ENCODE assay signal across 31 mouse cellular contexts in genomic region chr5:30582017-30582416, GRCm38 (mm10). TPM values are rescaled to one million over a fixed set of nuclear protein-coding genes. Genes with fewer than 3 reads are reported as not detected.
DNase-seq lines count a peak whose midpoint lies in the region; ATAC-seq lines count a peak whose summit lies in the region.
"Had no signal": no experiment of that assay in that cellular context is flagged by ENCODE, and none has a peak within 500 bp of the region (broad histone marks: within the 10 kb centered on the region; RNA-seq: fewer than 3 reads in every experiment).

No protein-coding gene starts in this region.

- H3K4me2 ChIP-seq in heart, embryonic 13.5 days = no peak overlapping the region
- H3K4me2 ChIP-seq in intestine, embryonic 14.5 days (ENCODE audit: low read length) = no peak overlapping the region
- H3K4me2 ChIP-seq in intestine, embryonic 15.5 days (replicated peaks) = no peak overlapping the region
- H3K4me2 ChIP-seq: forebrain, embryonic 13.5 days; hindbrain, embryonic 15.5 days; limb, embryonic 12.5 days; liver, embryonic 15.5 days; neural tube, embryonic 12.5 days had no signal

- peaks cover 66% of the 10 kb centered on the region for H3K4me1 ChIP-seq in heart, embryonic 13.5 days
- peaks cover 2% of the 10 kb centered on the region; the same call in 1 of the 2 replicates for H3K4me1 ChIP-seq in intestine, embryonic 14.5 days (replicated peaks; ENCODE audit: control insufficient read depth, insufficient read depth, low read length)
- H3K4me1 ChIP-seq in intestine, embryonic 15.5 days (replicated peaks) = no peaks in the 10 kb centered on the region; the same call in 1 of the 2 replicates
- H3K4me1 ChIP-seq: forebrain, embryonic 13.5 days; limb, embryonic 12.5 days; liver, embryonic 15.5 days; neural tube, embryonic 12.5 days had no signal

- no peaks in the 10 kb centered on the region for H3K36me3 ChIP-seq in heart, embryonic 13.5 days
- H3K36me3 ChIP-seq in intestine, embryonic 14.5 days (ENCODE audit: control insufficient read depth, insufficient read depth, low read length) = no peaks in the 10 kb centered on the region
- no peaks in the 10 kb centered on the region for H3K36me3 ChIP-seq in intestine, embryonic 15.5 days
- H3K36me3 ChIP-seq: hindbrain, embryonic 10.5 days; hindbrain, embryonic 15.5 days; limb, embryonic 12.5 days; liver, embryonic 15.5 days; midbrain, embryonic 10.5 days; neural tube, embryonic 12.5 days had no signal

- H3K9ac ChIP-seq in heart, embryonic 13.5 days = peak overlapping the region; percentile 54
- no peak overlapping the region for H3K9ac ChIP-seq in intestine, embryonic 14.5 days (ENCODE audit: low read length)
- H3K9ac ChIP-seq in intestine, embryonic 15.5 days = no peak overlapping the region
- H3K9ac ChIP-seq: forebrain, embryonic 13.5 days; hindbrain, embryonic 15.5 days; limb, embryonic 12.5 days; liver, embryonic 15.5 days; neural tube, embryonic 12.5 days had no signal

- peak; percentile 10 for DNase-seq in cerebellum, adult 9-11 months
- DNase-seq in cerebellum, adult 11-12 months = no peak
- DNase-seq in heart, adult 9 months (ENCODE audit: low spot score in 2 of 2) = no peak
- no peak for DNase-seq in intestine, embryonic 14.5 days (ENCODE audit: low spot score)
- DNase-seq in ovary, adult 18-20 months (ENCODE audit: low spot score) = peak; percentile 62
- no peak for DNase-seq in ovary, postnatal 10 days (ENCODE audit: low spot score)
- DNase-seq: cerebellum, postnatal 25 days; gastrocnemius, postnatal 10 days; kidney, adult 2 months; kidney, postnatal 36 days; lung, postnatal 14 days; thymus, adult 2 months; thymus, postnatal 36 days had no signal

- WGBS in heart, embryonic 13.5 days = 40% methylated on average over 5 of the region's 5 CpGs
- WGBS in intestine, embryonic 14.5 days = 66% methylated on average over 5 of the region's 5 CpGs
- 74% methylated on average over 5 of the region's 5 CpGs for WGBS in intestine, embryonic 15.5 days

- no peak overlapping the region for H3K4me3 ChIP-seq in heart, embryonic 13.5 days
- no peak overlapping the region for H3K4me3 ChIP-seq in intestine, embryonic 14.5 days (ENCODE audit: low read depth, low read length)
- no peak overlapping the region for H3K4me3 ChIP-seq in intestine, embryonic 15.5 days (replicated peaks)
- H3K4me3 ChIP-seq: forebrain, embryonic 13.5 days; hindbrain, embryonic 10.5 days; hindbrain, embryonic 15.5 days; layer of hippocampus, adult 2 months; left cerebral cortex, adult 2 months; limb, embryonic 12.5 days; liver, embryonic 15.5 days; midbrain, embryonic 10.5 days; myocyte; neural tube, embryonic 12.5 days had no signal

- no peaks in the 10 kb centered on the region for H3K9me3 ChIP-seq in heart, embryonic 13.5 days
- H3K9me3 ChIP-seq in intestine, embryonic 14.5 days (ENCODE audit: control insufficient read depth, low read length) = no peaks in the 10 kb centered on the region
- H3K9me3 ChIP-seq in intestine, embryonic 15.5 days = no peaks in the 10 kb centered on the region
- H3K9me3 ChIP-seq: forebrain, embryonic 13.5 days; hindbrain, embryonic 10.5 days; hindbrain, embryonic 15.5 days; limb, embryonic 12.5 days; liver, embryonic 15.5 days; midbrain, embryonic 10.5 days; neural tube, embryonic 12.5 days had no signal

- peaks cover 5% of the 10 kb centered on the region; the same call in 1 of the 2 replicates for H3K27me3 ChIP-seq in heart, embryonic 13.5 days (replicated peaks)
- H3K27me3 ChIP-seq in intestine, embryonic 14.5 days (replicated peaks; ENCODE audit: control insufficient read depth, insufficient read depth, low read length) = 0 out of 2 replicates have a peak, but pooled peaks cover 4% of the 10 kb centered on the region
- peaks cover 11% of the 10 kb centered on the region; the same call in 1 of the 2 replicates for H3K27me3 ChIP-seq in intestine, embryonic 15.5 days (replicated peaks)

- no peak for ATAC-seq in heart, embryonic 13.5 days (ENCODE audit: extremely low read depth, insufficient number of reproducible peaks, low FRiP score, low TSS enrichment)
- no peak for ATAC-seq in intestine, embryonic 14.5 days (replicated peaks; ENCODE audit: low FRiP score, low TSS enrichment, low read depth)
- no peak for ATAC-seq in intestine, embryonic 15.5 days
- ATAC-seq: CD4-positive, CD25-positive, alpha-beta regulatory T cell, adult 4 months; forebrain, embryonic 13.5 days; inflammation-experienced regulatory T-cells, adult 6 months had no signal

- peak overlapping the region; percentile 61 for H3K27ac ChIP-seq in heart, embryonic 13.5 days (replicated peaks)
- 0 out of 2 replicates have a peak overlapping the region, but pooled peaks have one; percentile 33 for H3K27ac ChIP-seq in intestine, embryonic 14.5 days (ENCODE audit: low read depth)
- H3K27ac ChIP-seq in intestine, embryonic 15.5 days = no peak overlapping the region
- H3K27ac ChIP-seq: forebrain, embryonic 13.5 days; hindbrain, embryonic 10.5 days; hindbrain, embryonic 15.5 days; layer of hippocampus, adult 2 months; left cerebral cortex, adult 2 months; limb, embryonic 12.5 days; liver, embryonic 15.5 days; midbrain, embryonic 10.5 days; neural tube, embryonic 12.5 days had no signal

RNA-seq across cellular contexts. Expression of gene Kcnk3, which starts 6.0 kb away (rescaled TPM):
- 28.9 and 29.1 TPM in 2 replicates for polyA plus RNA-seq in heart, embryonic 13.5 days (2015; fragmentation: Nextera tagmentation; extraction: Ambion mirVana)
- 36.0 and 39.7 TPM in 2 replicates for polyA plus RNA-seq in intestine, embryonic 14.5 days (2014; fragmentation: Nextera tagmentation; extraction: Ambion mirVana)
- polyA plus RNA-seq in intestine, embryonic 15.5 days (2015; fragmentation: Nextera tagmentation; extraction: Ambion mirVana) = 24.4 and 24.9 TPM in 2 replicates

RNA-seq across cellular contexts. Expression of gene Cib4, which starts 36.4 kb away (rescaled TPM):
- not detected in 2 replicates for polyA plus RNA-seq in heart, embryonic 13.5 days (2015; fragmentation: Nextera tagmentation; extraction: Ambion mirVana)
- polyA plus RNA-seq in intestine, embryonic 14.5 days (2014; fragmentation: Nextera tagmentation; extraction: Ambion mirVana) = not detected in 2 replicates
- not detected in 2 replicates for polyA plus RNA-seq in intestine, embryonic 15.5 days (2015; fragmentation: Nextera tagmentation; extraction: Ambion mirVana)
- polyA plus RNA-seq: CD4-positive, CD25-positive, alpha-beta regulatory T cell, adult 4 months; embryonic facial prominence, embryonic 11.5 days; forebrain, embryonic 13.5 days; hindbrain, embryonic 10.5 days; hindbrain, embryonic 15.5 days; inflammation-experienced regulatory T-cells, adult 6 months; kidney, adult 2 months; kidney, embryonic 16.5 days; limb, embryonic 12.5 days; liver, adult 2 months; liver, embryonic 15.5 days; midbrain, embryonic 10.5 days; midbrain, postnatal 0 days; myocyte; neural tube, embryonic 12.5 days; thymus, adult 2 months had no signal

Comparison
In these comparisons a context has a peak if more than half of its experiments do, and no peak if none do; other contexts are left out.
1. DNase-seq: peak in cerebellum, adult 9-11 months (single experiment) and ovary, adult 18-20 months (single experiment); none in cerebellum, adult 11-12 months (single experiment), heart, adult 9 months (0 of 2), intestine, embryonic 14.5 days (single experiment) and ovary, postnatal 10 days (single experiment).